Mouse (Mus musculus): ENCODE measurements at regions not wholly inside any gene's neighbourhood (a gene's known extent, or its start where the extent isn't known, plus 50 kb on each side); places are given as distances from the start of the nearest gene placed in this dataset.

DNA sequence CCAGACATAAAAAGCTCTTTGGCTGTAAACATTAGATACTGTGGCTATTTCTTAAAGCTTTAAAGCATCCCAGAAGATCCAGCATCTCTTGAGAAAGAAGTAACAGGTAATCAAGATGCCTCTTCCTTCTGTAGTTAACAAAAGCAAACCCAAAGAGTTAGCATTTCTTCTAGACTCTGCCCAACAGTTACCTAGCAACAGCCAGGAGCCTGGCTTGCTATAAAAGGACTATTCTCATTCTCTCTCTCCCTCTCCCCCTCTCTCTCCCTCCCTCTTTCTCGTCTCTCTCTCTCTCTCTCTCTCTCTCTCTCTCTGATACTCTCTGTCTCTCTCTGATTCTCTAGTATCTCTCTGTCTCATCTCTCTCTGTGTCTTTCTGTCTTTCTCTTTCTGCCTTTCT, 157.4 kb downstream of the Phf3 start:
- TF ChIP-seq HCFC1 (IDR thresholded peaks at IDR 0.05; ENCODE audit: low read depth, low read length) (no peak), TAL1 (IDR thresholded peaks at IDR 0.05; ENCODE audit: low read length) (no peak), ELF1 (IDR thresholded peaks at IDR 0.05; ENCODE audit: low read depth, low read length) (no peak), CTCF (IDR thresholded peaks at IDR 0.05 in 2 of 3, conservative IDR thresholded peaks at IDR 0.05 in 1 of 3; ENCODE audit: control insufficient read depth in 1 of 3, insufficient read depth in 1 of 3, low read depth in 2 of 3, low read length in 3 of 3, poor library complexity in 1 of 3, severe bottlenecking in 1 of 3) (no peak), POLR2A (IDR thresholded peaks at IDR 0.05; ENCODE audit: control insufficient read depth in 1 of 2, insufficient read depth in 1 of 2, low read depth in 1 of 2, low read length in 2 of 2, poor library complexity in 1 of 2) (no peak), EP300 (IDR thresholded peaks at IDR 0.05; ENCODE audit: low read depth in 1 of 2, low read length in 2 of 2) (no peak), ETS1 (IDR thresholded peaks at IDR 0.05; ENCODE audit: low read depth, low read length) (no peak), RCOR1 (IDR thresholded peaks at IDR 0.05; ENCODE audit: low read depth, low read length) (no peak), KAT2A (conservative IDR thresholded peaks at IDR 0.05; ENCODE audit: low read depth, low read length) (no peak), CHD2 (IDR thresholded peaks at IDR 0.05; ENCODE audit: low read length) (no peak), NELFE (IDR thresholded peaks at IDR 0.05; ENCODE audit: low read depth, low read length) (no peak)
